Mouse (Mus musculus) heart, adult 2 months (tissue): ENCODE measurements around the gene Hcrtr1.
A peak's percentile ranks its signal among the peaks of the same experiment; 100 is the strongest.

ENCODE experiments used
- CTCF ChIP-seq: fragments of 200-600 bp; IDR thresholded peaks from 2 replicates; pipeline ENCODE4 v1.8.1; 2022; ENCODE audit warnings: antibody characterized with exemption, mild to moderate bottlenecking, moderate library complexity
- POLR2A ChIP-seq: fragments of 200-500 bp; IDR thresholded peaks from 2 replicates; pipeline ENCODE4 v1.6.1; 2011; ENCODE audit warnings: mild to moderate bottlenecking, low read depth, low read length, control low read depth; ENCODE audit not compliant: insufficient read depth

DNA sequence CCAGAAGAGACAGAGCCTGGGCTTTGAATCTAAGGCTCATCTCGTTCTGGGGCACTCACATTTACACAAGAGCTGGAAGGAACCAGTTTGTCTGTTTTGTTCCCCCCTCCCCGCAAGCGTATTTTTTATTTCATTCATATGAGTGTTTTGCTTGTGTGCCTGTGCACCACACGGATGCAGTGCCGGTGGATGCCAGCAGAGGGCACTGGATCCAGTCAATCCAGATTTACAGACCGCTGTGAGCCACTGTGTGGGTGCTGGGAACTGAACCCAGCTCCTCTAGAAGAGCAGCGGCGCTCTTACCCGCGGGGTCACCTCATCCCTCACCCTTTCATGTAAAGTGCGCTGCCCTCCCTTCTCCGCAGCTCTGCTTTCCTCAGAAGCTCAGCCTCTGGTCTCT is 35.5 kb downstream of the Hcrtr1 start:
- TF ChIP-seq CTCF (peak; percentile 37), POLR2A (no peak)
